Mouse (Mus musculus): ENCODE measurements around the gene Rcc2. TPM values are rescaled to one million over a fixed set of nuclear protein-coding genes. Genes with fewer than 3 reads are reported as not detected.

The Rcc2 gene
- polyA plus RNA-seq, 1 experiment from 2014 or later, result 18.9 TPM

DNA sequence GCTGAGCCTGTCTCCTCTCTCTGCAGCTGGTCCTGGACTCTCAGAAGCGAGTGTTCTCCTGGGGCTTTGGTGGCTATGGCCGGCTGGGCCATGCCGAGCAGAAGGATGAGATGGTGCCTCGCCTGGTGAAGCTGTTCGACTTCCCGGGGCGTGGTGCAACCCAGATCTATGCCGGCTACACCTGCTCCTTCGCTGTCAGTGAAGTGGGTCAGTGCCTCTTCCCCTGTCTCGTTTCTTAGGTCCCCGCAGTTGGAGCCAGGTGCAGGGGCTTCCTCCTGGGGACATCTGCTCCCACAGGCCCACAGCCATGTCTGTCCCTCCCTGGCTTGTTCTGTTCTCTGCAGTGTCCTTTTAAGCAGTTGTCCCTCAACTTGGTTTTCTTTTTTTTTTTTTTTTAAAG, 16.7 kb downstream of the Rcc2 start:
- H3K4me3 ChIP-seq (ENCODE audit: low read depth, low read length), result no peak overlapping the region
- WGBS, result 90% methylated on average over 11 of the region's 11 CpGs
- DNase-seq (ENCODE audit: low spot score) (no peak), ATAC-seq (ENCODE audit: low FRiP score, low TSS enrichment) (no peak)
- no peak overlapping the region for H3K9ac ChIP-seq (ENCODE audit: low read length)
- no peaks in the 10 kb centered on the region for H3K4me1 ChIP-seq (replicated peaks; ENCODE audit: control insufficient read depth, insufficient read depth)
- H3K27me3 ChIP-seq (ENCODE audit: control insufficient read depth, insufficient read depth, low read length), result no peaks in the 10 kb centered on the region
- H3K4me2 ChIP-seq (replicated peaks; ENCODE audit: low read depth), result no peak overlapping the region
- TF ChIP-seq CTCF (IDR thresholded peaks at IDR 0.05; ENCODE audit: low read depth) (no peak), EP300 (optimal IDR thresholded peaks at IDR 0.05) (no peak)
- peaks cover 51% of the 10 kb centered on the region for H3K36me3 ChIP-seq (ENCODE audit: control insufficient read depth, insufficient read depth, low read length)
- H3K27ac ChIP-seq (replicated peaks), result no peak overlapping the region
- H3K9me3 ChIP-seq (ENCODE audit: control insufficient read depth, low read length), result no peaks in the 10 kb centered on the region

DNA sequence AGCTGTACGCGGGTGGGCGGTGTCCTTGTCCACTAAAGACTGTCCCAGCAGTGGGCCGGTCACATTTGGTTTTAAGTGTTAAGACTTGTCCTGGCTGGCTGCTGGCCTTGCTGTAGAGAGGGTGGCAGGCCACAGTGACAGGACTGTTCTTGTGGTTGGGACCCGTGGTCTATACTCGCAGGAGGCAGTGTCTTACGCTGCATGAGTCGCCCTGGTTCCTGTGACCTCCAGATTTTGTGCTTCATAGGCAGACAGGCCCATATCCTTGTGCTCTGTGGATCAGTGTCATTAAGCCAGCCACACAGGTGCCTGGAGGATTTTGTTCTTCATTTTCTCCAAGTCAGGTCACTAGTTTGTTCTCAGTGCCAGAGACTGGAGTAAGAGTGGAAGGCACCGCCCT, 18.1 kb downstream of the Rcc2 start:
- H3K9me3 ChIP-seq (ENCODE audit: control insufficient read depth, low read length), result no peaks in the 10 kb centered on the region
- no peak overlapping the region for H3K9ac ChIP-seq (ENCODE audit: low read length)
- H3K4me2 ChIP-seq (replicated peaks; ENCODE audit: low read depth), result no peak overlapping the region
- no peaks in the 10 kb centered on the region for H3K4me1 ChIP-seq (replicated peaks; ENCODE audit: control insufficient read depth, insufficient read depth)
- H3K4me3 ChIP-seq (ENCODE audit: low read depth, low read length), result no peak overlapping the region
- peaks cover 41% of the 10 kb centered on the region for H3K36me3 ChIP-seq (ENCODE audit: control insufficient read depth, insufficient read depth, low read length)
- H3K27ac ChIP-seq (replicated peaks), result no peak overlapping the region
- TF ChIP-seq EP300 (optimal IDR thresholded peaks at IDR 0.05) (no peak), CTCF (IDR thresholded peaks at IDR 0.05; ENCODE audit: low read depth) (no peak)
- WGBS, result 92% methylated on average over 9 of the region's 9 CpGs
- ATAC-seq (ENCODE audit: low FRiP score, low TSS enrichment), result no peak
- no peak for DNase-seq (ENCODE audit: low spot score)
- no peaks in the 10 kb centered on the region for H3K27me3 ChIP-seq (ENCODE audit: control insufficient read depth, insufficient read depth, low read length)

DNA sequence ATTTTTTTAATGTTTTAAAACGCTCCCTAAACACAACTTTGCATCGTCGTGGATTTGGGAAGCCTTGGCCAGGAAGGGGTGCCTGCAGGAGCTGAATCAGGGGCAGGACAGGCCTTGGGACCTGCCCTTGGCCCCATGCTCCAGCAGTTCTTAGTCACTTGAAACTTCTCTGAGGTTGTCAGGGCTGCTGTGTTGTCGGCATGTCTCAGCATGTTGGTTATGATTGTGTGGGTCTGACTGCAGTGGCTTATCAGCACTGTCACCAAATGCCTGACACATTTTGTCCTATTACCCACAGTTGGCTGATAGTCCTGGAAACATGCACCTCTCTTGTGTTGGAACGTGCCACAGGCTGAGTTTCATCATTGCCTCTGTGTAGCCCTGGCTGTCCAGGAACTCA, 19.8 kb downstream of the Rcc2 start:
- DNase-seq (ENCODE audit: low spot score), result no peak
- no peaks in the 10 kb centered on the region for H3K4me1 ChIP-seq (replicated peaks; ENCODE audit: control insufficient read depth, insufficient read depth)
- H3K27ac ChIP-seq (replicated peaks), result no peak overlapping the region
- WGBS, result 64% methylated on average over 5 of the region's 5 CpGs
- H3K4me3 ChIP-seq (ENCODE audit: low read depth, low read length), result no peak overlapping the region
- no peak overlapping the region for H3K4me2 ChIP-seq (replicated peaks; ENCODE audit: low read depth)
- no peak for TF ChIP-seq CTCF (IDR thresholded peaks at IDR 0.05; ENCODE audit: low read depth)
- TF ChIP-seq EP300 (optimal IDR thresholded peaks at IDR 0.05), result no peak
- H3K9me3 ChIP-seq (ENCODE audit: control insufficient read depth, low read length), result no peaks in the 10 kb centered on the region
- peaks cover 35% of the 10 kb centered on the region for H3K36me3 ChIP-seq (ENCODE audit: control insufficient read depth, insufficient read depth, low read length)
- no peak for ATAC-seq (ENCODE audit: low FRiP score, low TSS enrichment)
- H3K9ac ChIP-seq (ENCODE audit: low read length), result no peak overlapping the region
- H3K27me3 ChIP-seq (ENCODE audit: control insufficient read depth, insufficient read depth, low read length), result no peaks in the 10 kb centered on the region

DNA sequence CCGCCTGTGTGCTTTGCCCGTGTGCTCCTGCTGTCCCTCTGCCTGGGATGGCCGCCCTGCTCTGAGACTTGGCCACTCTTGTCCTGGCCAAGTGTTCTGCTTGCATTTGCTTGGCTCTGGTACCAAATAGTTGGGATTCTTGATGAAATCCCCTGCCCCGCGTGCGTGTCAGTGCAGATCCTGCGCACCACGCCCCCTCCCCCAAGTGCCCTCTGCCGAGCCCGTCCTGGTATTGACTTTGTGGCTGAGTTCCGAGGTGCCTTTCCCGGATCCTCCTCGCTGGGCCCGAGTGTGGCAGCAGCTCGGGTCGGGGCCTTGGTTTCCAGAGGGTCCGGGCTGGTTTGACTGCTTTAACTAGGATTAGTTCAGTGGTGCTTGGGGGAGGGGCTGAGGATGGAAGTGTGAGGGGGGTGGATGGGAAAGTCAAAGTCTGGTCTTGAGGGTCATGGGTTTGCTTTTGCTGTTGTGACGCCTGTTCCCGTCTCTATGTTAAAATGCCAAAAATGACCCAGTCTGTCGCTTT, 21.7 kb downstream of the Rcc2 start:
- 71% methylated on average over 20 of the region's 20 CpGs for WGBS
- H3K36me3 ChIP-seq (ENCODE audit: control insufficient read depth, insufficient read depth, low read length), result peaks cover 20% of the 10 kb centered on the region
- no peaks in the 10 kb centered on the region for H3K9me3 ChIP-seq (ENCODE audit: control insufficient read depth, low read length)
- H3K9ac ChIP-seq (ENCODE audit: low read length), result peak overlapping the region; percentile 38; the same call in 1 of the 2 replicates
- H3K4me2 ChIP-seq (replicated peaks; ENCODE audit: low read depth), result no peak overlapping the region
- ATAC-seq (ENCODE audit: low FRiP score, low TSS enrichment), result no peak
- no peak overlapping the region for H3K4me3 ChIP-seq (ENCODE audit: low read depth, low read length)
- H3K27ac ChIP-seq (replicated peaks), result no peak overlapping the region
- no peak for DNase-seq (ENCODE audit: low spot score)
- TF ChIP-seq EP300 (optimal IDR thresholded peaks at IDR 0.05) (no peak), CTCF (IDR thresholded peaks at IDR 0.05; ENCODE audit: low read depth) (no peak)
- H3K4me1 ChIP-seq (replicated peaks; ENCODE audit: control insufficient read depth, insufficient read depth), result no peaks in the 10 kb centered on the region
- no peaks in the 10 kb centered on the region for H3K27me3 ChIP-seq (ENCODE audit: control insufficient read depth, insufficient read depth, low read length)

DNA sequence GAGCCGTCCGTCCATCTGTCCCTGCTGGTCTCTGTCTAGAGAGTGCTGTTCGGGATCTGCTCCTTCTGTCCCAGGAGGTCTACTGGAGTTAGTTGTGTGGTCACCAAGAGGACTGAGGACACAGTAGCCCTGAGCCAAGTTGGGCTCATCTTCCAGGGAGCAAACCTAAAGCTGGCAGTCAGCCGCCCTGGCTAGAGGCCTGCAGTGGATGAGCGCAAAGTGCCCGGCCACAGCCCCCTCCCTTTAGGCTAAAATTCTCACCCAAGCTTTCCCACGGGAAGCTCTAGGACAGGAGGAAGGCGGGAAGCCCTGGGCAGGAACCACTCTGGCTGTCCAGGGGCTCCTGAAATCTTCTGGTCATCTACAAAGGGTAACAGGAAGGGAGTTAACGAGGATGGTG, 22.4 kb downstream of the Rcc2 start:
- WGBS, result 79% methylated on average over 9 of the region's 9 CpGs
- peaks cover 16% of the 10 kb centered on the region for H3K36me3 ChIP-seq (ENCODE audit: control insufficient read depth, insufficient read depth, low read length)
- no peaks in the 10 kb centered on the region for H3K4me1 ChIP-seq (replicated peaks; ENCODE audit: control insufficient read depth, insufficient read depth)
- H3K27me3 ChIP-seq (ENCODE audit: control insufficient read depth, insufficient read depth, low read length), result no peaks in the 10 kb centered on the region
- ATAC-seq (ENCODE audit: low FRiP score, low TSS enrichment), result no peak
- H3K9me3 ChIP-seq (ENCODE audit: control insufficient read depth, low read length), result no peaks in the 10 kb centered on the region
- no peak for TF ChIP-seq EP300 (optimal IDR thresholded peaks at IDR 0.05)
- no peak for TF ChIP-seq CTCF (IDR thresholded peaks at IDR 0.05; ENCODE audit: low read depth)
- H3K27ac ChIP-seq (replicated peaks), result no peak overlapping the region
- DNase-seq (ENCODE audit: low spot score), result no peak
- no peak overlapping the region for H3K9ac ChIP-seq (ENCODE audit: low read length)
- H3K4me2 ChIP-seq (replicated peaks; ENCODE audit: low read depth), result no peak overlapping the region
- no peak overlapping the region for H3K4me3 ChIP-seq (ENCODE audit: low read depth, low read length)

DNA sequence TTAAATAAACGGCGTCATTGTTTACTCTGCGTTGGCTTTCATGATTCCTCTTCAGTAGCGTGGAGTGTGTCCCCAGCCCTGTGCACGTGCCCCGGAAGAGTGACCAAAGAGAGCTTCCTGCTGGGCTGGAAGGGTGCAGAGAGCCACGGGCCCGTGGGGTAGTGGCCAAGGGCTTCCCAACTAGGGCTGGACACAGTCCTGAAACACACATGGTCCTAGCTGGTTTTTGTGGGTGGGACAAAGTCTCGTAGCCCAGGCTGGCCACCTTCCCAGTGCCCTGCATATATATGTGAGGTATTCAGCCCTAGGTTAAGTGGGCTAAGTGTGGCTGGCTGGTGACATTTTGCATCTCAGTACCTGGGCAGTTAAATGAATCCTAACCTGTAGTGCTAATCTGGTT, 22.9 kb downstream of the Rcc2 start:
- Histone ChIP-seq H3K4me1 (replicated peaks; ENCODE audit: control insufficient read depth, insufficient read depth) (no peaks in the 10 kb centered on the region), H3K36me3 (ENCODE audit: control insufficient read depth, insufficient read depth, low read length) (peaks cover 12% of the 10 kb centered on the region), H3K4me2 (replicated peaks; ENCODE audit: low read depth) (no peak overlapping the region), H3K4me3 (ENCODE audit: low read depth, low read length) (no peak overlapping the region), H3K27me3 (ENCODE audit: control insufficient read depth, insufficient read depth, low read length) (no peaks in the 10 kb centered on the region), H3K27ac (replicated peaks) (no peak overlapping the region), H3K9me3 (ENCODE audit: control insufficient read depth, low read length) (no peaks in the 10 kb centered on the region), H3K9ac (ENCODE audit: low read length) (no peak overlapping the region)
- WGBS, result 69% methylated on average over 9 of the region's 9 CpGs
- no peak for TF ChIP-seq CTCF (IDR thresholded peaks at IDR 0.05; ENCODE audit: low read depth)
- TF ChIP-seq EP300 (optimal IDR thresholded peaks at IDR 0.05), result no peak
- ATAC-seq (ENCODE audit: low FRiP score, low TSS enrichment), result no peak
- DNase-seq (ENCODE audit: low spot score), result no peak
